Mouse (Mus musculus) layer of hippocampus, adult 2 months (tissue): ENCODE results near the gene Slc7a14. TPM values are rescaled to one million over a fixed set of nuclear protein-coding genes. Genes with fewer than 3 reads are reported as not detected.

Source experiments
- DNase-seq, 2 experiments: peaks; one replicate each; pipeline ENCODE4 v3.0.0; 2022; ENCODE audit warnings: low spot score in 2 of 2
- H3K27ac ChIP-seq: fragments of 200-600 bp; 2 replicates; pipeline ENCODE4 v1.8.1; 2022
- H3K4me3 ChIP-seq: fragments of 200-600 bp; 2 replicates; pipeline ENCODE4 v1.8.1; 2022; ENCODE audit warnings: mild to moderate bottlenecking
- CTCF ChIP-seq: fragments of 200-600 bp; conservative IDR thresholded peaks from 2 replicates; pipeline ENCODE4 v1.8.1; 2022; ENCODE audit warnings: antibody characterized with exemption, mild to moderate bottlenecking, moderate library complexity
- long read RNA-seq, 2 experiments: library from polyadenylated mRNA; stranded (forward); transcript quantifications; one replicate each; pipeline ENCODE4 v2.0.0; 2021; ENCODE audit warnings: borderline mapping rate in 2 of 2
- total RNA-seq, 2 experiments: library from RNA; stranded (reverse); gene quantifications; 2 replicates each; pipeline ENCODE4 v1.2.3; 2021

The Slc7a14 gene
- total RNA-seq: 10 to 100 TPM; 94.4 to 97.3 TPM
- long read RNA-seq, experiment 1, full-length matches to known transcripts: 3 of 23 reads
- long read RNA-seq, experiment 1, partial matches to known transcripts: 0 of 23 reads
- long read RNA-seq, experiment 1, other reads (novel, unspliced or antisense): 20 of 23 reads
- long read RNA-seq, experiment 2, full-length matches to known transcripts: 4 of 30 reads
- long read RNA-seq, experiment 2, partial matches to known transcripts: 2 of 30 reads
- long read RNA-seq, experiment 2, other reads (novel, unspliced or antisense): 24 of 30 reads

GRCm38 (mm10) chr3:31309934-31310787 is at the start of gene Slc7a14:
Slc7a14 (minus strand) TSS chr3:31310378.
- Histone ChIP-seq H3K27ac (peak within 1 kb of the TSS; percentile 97), H3K4me3 (peak within 1 kb of the TSS; percentile 78)
- peak; percentile 85 to 90 for DNase-seq
- no peak for TF ChIP-seq CTCF

- no peak for TF ChIP-seq CTCF
- no peak for DNase-seq
- H3K27ac ChIP-seq: no peak overlapping the region
- H3K4me3 ChIP-seq: no peak overlapping the region
Observed at GRCm38 (mm10) chr3:31346540-31346939, 36.4 kb upstream of the Slc7a14 start.

GRCm38 (mm10) chr3:31345766-31346165 is 35.6 kb upstream of the Slc7a14 start:
- TF ChIP-seq CTCF: no peak

GRCm38 (mm10) chr3:31339236-31339635 is 29.1 kb upstream of the Slc7a14 start:
- no peak for TF ChIP-seq CTCF
- DNase-seq: no peak
- H3K27ac ChIP-seq: no peak overlapping the region
- no peak overlapping the region for H3K4me3 ChIP-seq

More at GRCm38 (mm10) chr3:31345766-31346165, 35.6 kb upstream of the Slc7a14 start:
- Histone ChIP-seq H3K27ac (no peak overlapping the region), H3K4me3 (no peak overlapping the region)
- no peak for DNase-seq

GRCm38 (mm10) chr3:31328237-31328836 is 18.2 kb upstream of the Slc7a14 start:
- peak overlapping the region; percentile 84 for H3K27ac ChIP-seq

GRCm38 (mm10) chr3:31327791-31328190 is 17.6 kb upstream of the Slc7a14 start:
- no peak overlapping the region for H3K4me3 ChIP-seq
- no peak for TF ChIP-seq CTCF
- peak; percentile 26 to 47 for DNase-seq
- H3K27ac ChIP-seq: peak overlapping the region; percentile 84

More at GRCm38 (mm10) chr3:31328237-31328836, 18.2 kb upstream of the Slc7a14 start:
- no peak overlapping the region for H3K4me3 ChIP-seq
- peak; percentile 72 to 77 for DNase-seq
- TF ChIP-seq CTCF: peak; percentile 64

GRCm38 (mm10) chr3:31324231-31324654 is 14.1 kb upstream of the Slc7a14 start:
- peak overlapping the region; percentile 85 for H3K27ac ChIP-seq
- no peak overlapping the region for H3K4me3 ChIP-seq
- TF ChIP-seq CTCF: no peak
- peak; percentile 28 to 47 for DNase-seq

GRCm38 (mm10) chr3:31309371-31309933 is 726 bp downstream of the Slc7a14 start:
- Histone ChIP-seq H3K27ac (peak overlapping the region; percentile 97), H3K4me3 (peak overlapping the region; percentile 78)
- peak; percentile 18; the same call in 1 of the 2 replicates for TF ChIP-seq CTCF
- peak in 1 of 2 experiments; percentile 48 for DNase-seq

- no peak for TF ChIP-seq CTCF
- H3K4me3 ChIP-seq: peak overlapping the region; percentile 78
- H3K27ac ChIP-seq: peak overlapping the region; percentile 97
- no peak for DNase-seq
Observed at GRCm38 (mm10) chr3:31308906-31309305, 1.3 kb downstream of the Slc7a14 start.

- DNase-seq: peak; percentile 74 to 84
- no peak for TF ChIP-seq CTCF
- peak overlapping the region; percentile 78 for H3K4me3 ChIP-seq
- H3K27ac ChIP-seq: peak overlapping the region; percentile 97
Observed at GRCm38 (mm10) chr3:31307936-31308335, 2.2 kb downstream of the Slc7a14 start.

- TF ChIP-seq CTCF: no peak
- peak overlapping the region; percentile 28; the same call in 1 of the 2 replicates for H3K27ac ChIP-seq
- no peak overlapping the region for H3K4me3 ChIP-seq
- DNase-seq: no peak
Observed at GRCm38 (mm10) chr3:31291673-31292602, 18.2 kb downstream of the Slc7a14 start.
